Mouse (Mus musculus): Measurements from ENCODE around the gene Pip5k1b.
A peak's percentile ranks its signal among the peaks of the same experiment; 100 is the strongest.

The Pip5k1b gene

DNA sequence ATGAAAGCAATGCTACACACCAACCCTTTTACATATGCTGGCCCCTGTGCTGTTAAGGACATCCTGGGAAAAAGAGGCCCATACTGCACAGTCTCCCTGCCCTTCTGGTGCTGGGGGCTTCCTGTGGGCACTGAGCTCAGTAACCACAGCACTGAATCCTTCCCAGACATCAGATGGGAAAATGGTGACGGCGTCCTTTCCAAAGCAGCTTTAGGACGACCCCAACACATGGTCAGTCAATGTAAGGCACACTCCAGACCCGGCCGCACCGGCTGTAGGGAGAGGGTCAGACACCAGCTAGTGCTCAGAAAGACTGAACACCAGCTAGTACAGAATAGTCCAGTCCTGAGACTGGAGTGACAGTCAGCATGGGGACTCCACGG, 13.4 kb downstream of the Pip5k1b start:
- DNase-seq, result no peak

DNA sequence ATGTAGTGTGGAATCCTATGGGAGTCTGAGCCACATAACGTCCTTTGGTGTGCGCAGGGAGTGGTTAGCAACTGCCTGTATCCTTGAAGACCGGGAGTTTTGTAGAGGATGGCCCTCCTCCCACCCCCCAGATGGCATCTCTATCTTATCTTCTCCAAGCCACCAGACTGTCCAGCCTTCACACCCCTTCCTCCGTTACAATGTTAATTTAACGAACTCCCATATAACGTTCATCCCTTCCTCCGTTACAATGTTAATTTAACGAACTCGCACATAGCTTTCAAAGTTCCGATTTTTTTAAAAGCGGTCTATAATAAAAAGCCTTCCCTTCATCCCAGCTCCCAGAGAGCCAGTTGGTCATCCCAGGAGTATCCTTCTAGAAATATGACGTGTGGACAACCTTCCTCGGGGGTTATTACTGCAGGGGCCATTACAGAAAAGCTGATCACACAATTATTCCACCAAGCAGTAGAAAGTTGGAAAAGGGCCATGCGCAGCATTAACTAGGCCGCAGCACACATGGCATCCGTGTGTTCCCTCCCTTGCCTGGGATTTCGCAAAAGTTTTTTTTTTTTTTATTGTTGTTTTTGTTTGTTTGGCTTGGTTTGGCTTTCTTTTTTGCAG, 13.9 kb downstream of the Pip5k1b start:
- no peak for DNase-seq

DNA sequence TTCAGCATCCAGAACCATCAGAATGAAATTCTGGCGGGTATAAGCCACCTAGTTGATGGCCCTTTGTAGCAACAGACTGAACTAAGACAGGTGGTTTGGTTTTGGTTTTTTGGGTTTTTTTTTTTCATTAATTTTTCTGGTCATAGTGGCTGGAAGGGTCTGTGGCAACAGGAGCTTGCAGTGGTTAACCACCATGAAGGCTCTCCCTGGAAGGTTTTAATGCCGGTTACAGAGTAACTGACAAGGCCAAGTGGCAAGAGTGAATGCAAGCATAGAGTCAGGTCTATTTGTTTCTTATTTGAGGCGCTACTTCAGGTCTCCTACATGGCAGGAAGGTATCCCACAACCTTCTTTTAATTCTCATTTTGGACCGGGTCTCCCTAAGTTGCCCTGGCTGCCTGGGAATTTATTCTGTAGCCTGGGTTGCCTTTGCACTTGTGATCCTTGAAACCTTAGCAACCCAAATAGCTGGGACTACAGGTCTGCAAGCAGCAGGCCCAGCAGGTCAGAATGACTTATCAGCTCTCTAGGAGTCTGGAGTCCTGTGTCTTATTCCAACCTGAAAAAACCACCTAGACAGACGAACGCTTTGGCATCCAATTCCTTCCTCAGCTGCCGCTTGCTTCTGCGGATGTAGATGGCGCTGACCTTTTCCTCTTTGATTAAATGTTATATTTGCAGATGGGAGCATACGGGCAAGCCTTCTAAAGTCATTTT, 14.6 kb downstream of the Pip5k1b start:
- DNase-seq, result no peak

DNA sequence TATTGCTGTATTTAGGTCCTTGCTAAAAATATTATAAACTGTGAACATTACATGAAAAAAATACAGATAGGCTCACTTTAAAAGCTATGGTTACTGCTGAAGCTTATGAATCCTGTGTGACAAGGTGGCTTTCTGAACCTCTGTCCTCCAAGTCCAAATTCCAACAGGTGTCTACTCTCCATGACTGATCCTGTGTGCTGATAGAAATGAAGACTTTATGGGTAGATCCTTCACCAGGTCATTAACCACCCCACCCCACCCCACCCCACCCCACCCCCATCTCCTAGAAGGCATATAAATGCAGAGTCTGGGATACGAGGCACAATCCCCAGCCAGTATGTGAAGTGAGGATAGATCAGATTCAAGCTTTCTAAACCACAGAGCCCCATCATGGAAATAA, 16.6 kb downstream of the Pip5k1b start:
- no peak for DNase-seq

DNA sequence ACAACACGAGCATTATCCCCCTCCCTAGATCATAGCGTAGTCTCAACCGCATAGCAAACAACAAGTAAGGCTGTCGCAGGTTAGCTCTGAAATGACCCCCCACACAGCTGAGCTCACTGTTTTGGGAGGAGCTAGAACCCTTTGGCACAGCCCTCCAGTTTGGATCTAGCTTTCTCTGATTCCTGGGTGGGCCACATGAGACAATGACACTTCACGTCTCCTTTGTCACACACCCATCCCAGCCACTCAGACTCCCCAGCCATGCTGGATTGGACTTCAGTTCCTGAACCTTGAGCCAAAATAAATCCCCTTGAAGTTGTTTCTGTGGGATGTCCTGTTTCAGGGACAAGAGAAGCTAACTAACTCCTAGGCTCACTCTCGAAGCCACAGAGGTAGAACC, 17.5 kb downstream of the Pip5k1b start:
- DNase-seq, result no peak

DNA sequence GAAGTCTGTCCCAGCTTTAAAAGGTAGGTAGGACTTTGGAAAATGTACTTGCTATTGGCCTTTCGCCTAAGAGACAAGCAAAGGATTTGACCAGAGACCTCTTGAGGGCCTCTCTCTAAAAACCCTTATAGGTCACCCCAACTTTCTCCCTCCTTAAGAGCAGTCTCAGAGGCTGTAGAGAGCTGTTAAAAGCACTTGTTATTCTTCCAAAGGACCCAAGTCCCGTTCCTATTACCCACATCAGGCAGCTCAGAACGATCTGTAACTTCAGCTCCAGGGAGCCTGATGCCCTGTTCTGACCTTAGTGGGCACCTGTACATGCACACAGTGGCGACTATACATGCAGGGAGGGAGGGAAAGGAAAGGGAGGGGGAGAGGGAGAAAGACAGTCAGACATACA, 18.0 kb downstream of the Pip5k1b start:
- DNase-seq, result no peak

DNA sequence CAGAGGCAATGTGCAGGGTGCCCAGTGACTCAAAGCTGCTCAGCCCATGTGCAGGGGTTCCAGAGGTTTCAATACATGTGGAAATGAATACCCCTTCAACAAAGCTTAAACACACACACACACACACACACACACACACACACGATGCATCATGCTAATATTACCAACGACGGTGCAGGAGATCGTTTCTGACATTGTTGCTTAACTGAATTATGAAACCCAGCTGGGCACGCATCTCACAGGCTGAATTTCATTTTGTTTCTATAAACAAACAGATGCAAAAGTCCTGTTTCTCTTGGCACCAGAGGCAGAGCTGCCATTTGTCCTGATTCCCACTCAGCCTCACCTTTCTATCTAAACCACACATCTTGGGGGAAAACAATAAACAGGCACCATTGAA, 18.8 kb downstream of the Pip5k1b start:
- DNase-seq, result no peak

DNA sequence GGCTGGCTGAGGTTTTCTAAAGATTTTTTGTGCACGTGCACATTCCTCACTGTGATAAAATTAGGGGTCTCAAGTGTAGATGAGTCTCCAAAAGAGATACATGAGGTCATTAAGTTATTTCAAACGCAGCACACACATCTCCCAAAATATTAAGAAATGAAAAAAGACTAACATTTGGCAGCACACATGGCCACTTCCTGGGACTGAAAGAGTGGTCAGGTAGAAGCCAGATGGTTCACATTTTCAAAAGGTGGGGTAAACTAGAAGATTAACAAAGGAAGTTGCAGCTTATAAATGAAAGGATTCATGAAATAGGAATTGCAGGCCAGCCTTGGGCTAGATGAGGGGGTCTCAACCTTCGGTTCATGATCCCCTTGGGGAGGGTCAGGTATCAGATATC, 19.4 kb downstream of the Pip5k1b start:
- DNase-seq, result no peak

DNA sequence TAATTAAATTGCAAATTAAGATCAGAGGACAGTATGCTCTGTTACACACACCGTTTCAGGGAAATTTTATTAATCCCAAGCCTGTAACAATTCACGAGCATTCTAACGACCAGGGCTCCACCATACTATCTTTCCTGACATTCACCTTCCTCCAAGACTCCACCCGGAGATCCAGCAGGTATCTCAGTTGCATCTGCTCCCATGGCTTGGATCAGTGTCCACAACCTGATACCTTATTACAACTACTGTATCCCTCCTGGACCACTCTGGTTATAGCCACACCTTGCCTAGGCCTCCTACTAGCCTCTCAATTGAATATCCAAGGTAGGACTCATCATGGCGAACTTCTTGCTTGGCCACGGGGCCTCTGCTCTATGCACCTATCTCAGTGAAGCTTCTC, 20.5 kb downstream of the Pip5k1b start:
- no peak for DNase-seq

DNA sequence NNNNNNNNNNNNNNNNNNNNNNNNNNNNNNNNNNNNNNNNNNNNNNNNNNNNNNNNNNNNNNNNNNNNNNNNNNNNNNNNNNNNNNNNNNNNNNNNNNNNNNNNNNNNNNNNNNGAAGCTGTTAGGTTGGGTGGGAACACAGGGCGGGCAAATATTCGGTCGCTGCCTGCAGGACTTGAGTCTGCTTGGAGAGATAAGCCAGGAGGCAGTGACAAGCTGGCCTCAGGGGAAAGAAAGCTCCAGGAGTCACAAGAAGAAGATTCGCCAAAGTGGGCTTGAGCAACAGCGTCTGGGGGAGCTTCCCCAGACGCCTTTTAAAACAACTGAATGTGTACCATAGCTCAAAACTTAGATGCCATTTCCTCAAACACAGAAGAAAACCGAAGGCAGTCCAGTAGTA, 20.9 kb downstream of the Pip5k1b start:
- DNase-seq, result no peak

DNA sequence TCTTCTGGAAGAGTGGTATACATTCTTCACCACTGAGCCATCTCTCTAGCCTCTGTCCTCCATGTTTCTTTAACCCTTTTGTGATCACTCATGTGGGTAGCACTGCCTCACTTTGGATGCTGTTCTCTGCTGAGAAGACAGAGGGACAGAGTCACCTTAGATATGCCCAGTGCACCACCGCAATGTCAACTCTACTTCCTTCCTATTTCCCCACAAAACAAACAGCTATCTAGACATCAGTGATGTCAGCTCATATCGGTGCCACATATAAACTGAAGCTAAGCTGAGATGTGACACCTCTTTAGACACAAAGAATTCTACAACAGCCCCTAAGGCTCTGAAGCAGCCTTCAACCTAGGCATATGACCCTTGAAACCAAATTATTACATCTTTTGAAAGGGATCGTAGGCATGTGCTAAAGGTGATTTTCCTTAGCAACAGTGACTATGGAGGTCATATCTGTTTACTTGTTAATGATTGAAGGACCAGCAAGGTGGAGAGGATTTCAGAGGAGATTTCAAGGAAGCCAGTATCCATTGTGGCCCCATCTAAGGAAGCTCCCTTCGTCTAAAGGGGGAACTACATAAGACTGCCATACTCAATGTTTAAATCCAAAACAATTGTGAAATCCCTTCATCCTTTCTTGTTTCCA, 26.6 kb downstream of the Pip5k1b start:
- DNase-seq, result no peak

DNA sequence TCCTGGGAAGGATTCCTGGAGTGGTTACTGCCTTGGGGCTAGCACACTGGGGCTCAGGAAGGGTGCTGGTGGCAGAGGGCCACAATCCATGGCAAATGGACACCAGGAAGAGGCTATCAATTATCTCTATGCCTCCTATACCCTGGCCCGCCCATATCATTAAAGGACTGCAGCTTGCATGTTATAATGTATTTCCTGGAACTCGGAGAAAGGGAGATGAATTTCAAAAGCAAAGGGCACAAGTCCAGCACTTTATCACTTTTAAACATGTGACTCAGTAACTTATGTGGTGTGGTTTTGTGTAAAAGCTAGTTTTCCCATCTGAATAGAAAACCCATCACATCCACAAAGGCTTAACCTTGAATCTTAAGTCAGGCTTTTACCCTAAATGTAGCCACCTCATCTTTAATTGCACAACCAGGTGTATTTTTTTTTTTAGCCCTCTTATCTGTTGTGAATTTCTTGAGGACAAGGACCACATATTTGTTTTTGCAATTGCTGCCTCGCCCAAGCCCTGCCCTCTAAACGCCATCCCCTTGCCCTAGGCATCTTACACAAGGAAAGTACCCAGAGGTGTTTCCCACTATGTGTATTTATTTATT, 27.4 kb downstream of the Pip5k1b start:
- DNase-seq, result no peak

DNA sequence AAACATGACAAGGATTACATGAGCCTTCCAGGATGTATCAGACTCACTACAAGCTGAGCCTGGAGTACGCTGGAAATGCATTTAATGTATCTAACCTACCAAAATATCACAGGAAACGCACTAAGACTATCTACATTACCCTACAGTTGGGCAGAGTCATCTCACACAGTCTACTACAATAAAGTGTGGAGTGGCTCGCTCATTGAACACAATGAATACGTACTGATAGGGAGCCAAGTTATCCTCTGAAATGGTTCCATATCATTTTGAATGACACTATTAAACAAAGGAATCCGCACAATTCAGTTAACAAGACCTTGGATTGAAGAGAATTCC, 28.1 kb downstream of the Pip5k1b start:
- DNase-seq, result no peak

DNA sequence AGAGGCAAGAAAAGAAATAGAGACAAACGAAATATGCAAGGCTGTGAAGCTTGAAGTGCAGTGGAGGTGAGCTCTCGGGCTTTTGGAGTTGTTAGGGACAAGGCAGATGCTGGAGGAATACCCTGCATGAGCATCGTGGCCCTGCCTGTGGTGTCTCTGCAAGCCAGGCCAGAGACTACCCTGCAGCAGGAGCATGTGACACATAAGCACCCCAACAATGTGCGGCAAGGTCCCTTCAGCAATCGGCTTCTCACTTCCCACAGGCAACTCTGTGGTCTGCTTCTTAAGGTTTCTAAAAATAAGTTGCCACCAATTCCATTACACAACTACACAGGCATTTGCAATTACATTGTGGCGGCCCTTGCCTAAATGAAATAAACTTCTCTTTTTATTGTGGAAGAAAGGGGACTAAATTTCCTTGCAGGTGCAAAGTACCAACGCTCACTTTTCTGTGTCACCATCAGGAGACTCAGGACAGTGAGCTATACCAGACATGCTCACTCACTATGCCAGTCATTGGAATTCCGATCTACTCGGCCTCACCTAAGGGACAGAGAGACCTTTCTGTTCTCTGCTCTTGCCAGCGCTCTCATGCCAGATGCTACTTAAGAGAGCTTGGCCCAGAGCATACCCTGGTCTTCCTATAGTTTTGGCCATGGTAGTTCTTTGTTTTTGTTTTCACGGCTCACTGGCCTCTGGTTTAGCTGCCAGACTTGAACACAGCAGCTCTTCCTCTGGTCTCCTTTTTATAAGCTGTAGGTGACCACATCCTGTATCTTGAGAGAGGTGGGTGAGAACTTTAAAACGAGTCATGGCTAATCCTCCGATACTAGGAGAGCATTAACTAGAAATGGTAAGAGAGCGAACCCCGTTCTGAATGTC, 28.7 kb downstream of the Pip5k1b start:
- DNase-seq, result peak; percentile 12

DNA sequence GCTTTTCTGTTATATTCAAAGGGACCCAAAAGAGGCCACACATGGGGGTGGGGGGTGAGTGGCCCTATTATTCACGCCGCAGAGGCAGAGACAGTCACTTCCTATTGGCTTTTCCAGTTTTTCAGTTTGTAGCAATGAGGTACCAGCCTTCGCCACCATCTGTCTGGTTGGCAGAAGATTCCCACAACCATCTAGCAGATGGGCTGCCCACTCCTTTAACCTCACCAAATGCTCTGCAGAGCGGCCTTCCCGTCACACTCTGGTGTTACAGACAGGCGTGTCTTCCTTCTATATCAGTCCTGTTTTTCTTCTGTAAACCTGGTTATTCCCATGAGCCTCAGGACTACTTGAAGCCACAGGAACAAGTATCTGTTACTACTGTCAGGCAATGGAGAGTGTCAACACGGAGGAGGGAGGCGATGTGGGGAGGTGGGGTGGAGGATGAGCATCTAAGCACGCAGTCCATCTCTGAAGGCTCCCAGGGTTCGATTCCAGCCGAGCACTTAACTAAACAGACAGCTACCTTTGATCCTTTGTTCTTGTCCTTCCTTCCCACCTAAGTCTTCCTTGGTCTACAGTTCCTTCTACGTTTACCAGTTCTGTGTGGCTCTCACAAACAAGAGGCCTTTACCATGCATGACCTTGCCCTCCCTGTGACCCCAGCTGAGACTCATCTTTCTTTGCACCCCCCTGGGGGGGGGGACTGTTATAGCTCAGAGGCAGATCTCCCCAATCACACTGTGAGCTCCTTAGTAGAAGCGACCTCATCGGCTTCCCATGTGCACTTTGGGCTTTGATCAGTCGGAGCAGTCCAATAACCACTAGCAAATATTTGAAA, 32.0 kb downstream of the Pip5k1b start:
- DNase-seq, result peak; percentile 79

DNA sequence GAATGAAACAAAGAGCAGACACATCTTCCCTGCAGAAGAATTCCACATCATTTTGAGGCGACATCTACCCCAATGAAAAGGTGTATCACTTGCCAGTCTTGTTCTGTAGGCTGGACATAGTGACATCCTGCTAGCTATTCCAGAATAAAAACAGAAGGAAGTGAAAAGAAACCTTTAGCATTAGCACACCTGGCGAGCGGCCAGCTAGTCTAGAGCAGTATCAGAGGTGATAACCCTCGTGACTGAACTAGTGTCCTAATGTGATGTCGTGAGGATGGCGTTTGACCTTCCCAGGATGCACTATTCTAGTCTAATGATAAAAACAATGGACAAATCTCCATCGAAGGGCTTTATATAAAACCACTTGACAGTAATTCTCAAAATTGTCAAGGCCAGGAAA, 33.7 kb downstream of the Pip5k1b start:
- no peak for DNase-seq

DNA sequence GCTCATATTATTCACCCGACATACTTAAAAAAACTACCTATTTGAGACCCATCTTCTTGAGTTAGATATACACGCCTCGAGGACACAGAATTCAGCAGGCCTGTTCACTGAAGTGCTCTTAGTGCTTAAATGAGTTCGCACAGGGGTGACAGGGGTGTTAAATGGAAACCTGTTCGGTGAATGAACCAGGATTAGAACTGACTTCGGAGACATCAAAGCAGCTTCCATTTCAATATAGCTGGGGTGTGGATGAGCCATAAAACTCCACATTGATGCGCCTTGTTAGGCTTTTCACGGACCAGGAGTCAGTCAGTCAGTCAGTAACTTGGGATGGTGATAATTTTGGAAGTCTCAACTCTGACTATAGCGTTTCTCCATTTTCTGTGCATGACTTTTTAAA, 34.5 kb downstream of the Pip5k1b start:
- no peak for DNase-seq

DNA sequence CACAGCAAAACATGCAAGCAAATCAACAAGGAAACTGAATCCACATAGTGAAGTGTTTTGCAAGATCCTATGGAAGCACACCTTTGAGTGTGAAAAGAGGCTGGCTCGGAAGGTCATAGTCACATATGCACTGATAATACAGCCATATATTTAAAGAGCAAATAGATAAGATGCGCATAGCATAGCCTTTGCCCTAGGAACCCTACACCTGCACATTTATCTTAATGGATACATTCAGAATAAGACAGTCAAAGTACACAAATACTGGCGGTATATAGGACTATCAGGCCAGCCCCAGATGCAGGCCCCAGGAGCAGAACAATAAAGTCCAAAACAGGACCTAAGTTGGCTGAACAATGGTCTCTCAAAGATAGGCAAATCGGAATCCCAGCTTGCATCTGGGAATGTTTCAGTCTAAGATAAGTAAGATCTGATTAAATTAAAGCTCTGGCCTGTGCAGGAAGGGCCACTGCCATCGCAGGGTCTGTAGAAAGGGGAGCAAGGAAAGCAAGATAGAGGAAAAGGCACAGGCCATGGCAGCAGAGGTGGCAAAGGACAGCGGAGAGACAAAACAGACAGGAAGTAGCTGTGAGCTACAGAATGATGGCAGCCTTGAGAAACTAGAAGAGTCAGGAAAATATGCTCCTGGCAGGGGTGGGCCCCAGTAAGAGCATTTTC, 35.8 kb downstream of the Pip5k1b start:
- DNase-seq, result no peak

DNA sequence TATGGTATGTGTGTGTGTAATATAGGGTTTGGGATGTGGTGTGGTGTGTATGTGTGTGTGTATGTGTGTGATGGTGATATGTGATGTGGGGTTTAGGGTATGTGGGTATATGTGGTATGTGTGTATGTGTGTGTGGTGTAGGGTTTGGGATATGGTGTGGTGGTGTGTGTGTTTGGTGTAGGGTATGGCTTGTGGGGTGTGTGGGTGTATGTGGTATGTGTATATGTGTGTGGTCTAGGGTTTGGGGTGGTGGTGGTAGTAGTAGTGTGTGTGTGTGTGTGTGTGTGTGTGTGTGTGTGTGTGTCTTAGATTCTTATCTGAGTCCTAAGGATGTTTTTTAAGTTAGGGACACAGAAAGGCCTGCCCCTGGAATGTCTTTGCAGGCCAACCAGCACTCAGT, 37.3 kb downstream of the Pip5k1b start:
- no peak for DNase-seq

DNA sequence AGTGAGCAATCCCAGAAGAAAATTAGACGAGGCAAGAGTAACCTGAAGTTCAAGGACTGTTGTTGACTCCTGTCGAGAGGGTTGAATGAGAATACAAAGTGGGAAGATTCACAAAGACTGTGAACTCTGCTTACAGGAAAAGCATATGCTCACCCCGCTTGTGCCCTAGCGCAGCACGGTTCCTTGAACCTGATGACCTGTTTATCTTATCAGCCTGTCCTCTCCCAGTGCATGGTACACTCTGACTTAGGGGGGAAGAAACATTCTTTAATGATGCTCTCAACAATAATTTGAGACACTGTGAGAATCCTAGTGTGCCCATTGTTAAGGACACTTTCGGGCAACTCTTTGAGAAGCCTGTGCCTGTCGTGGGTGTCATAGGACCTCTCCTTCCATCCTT, 38.6 kb downstream of the Pip5k1b start:
- no peak for DNase-seq

DNA sequence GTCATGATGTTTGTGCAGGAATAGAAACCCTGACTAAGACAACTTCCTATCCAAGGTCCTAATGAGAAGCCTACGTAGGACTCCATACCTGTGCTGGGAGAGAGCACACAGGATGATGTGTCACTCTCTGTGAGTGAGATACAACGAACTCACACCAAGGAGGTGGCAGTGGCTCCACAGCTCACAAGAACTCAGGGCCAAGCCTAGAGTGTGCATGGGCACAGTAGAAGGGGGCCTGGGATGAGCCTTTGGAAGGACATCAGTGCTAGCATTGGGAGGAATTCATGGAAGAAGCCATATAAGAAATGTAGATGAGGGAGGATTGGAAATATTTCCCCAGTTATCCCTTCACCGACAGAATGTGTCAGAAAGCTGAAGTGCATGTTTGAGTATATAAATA, 39.7 kb downstream of the Pip5k1b start:
- no peak for DNase-seq

All from layer of hippocampus, adult 9-11 months (tissue).